Mouse (Mus musculus) liver, embryonic 14.5 days (tissue): Measurements from ENCODE around the gene Uqcrq.

ENCODE experiments used
- CTCF ChIP-seq: IDR thresholded peaks from 2 replicates; pipeline ENCODE4 v1.5.1; 2016; ENCODE audit warnings: antibody characterized with exemption, low read depth, control low read depth
- EP300 ChIP-seq: IDR thresholded peaks from 2 replicates; pipeline ENCODE4 v1.6.1; 2016; ENCODE audit warnings: antibody characterized with exemption, low read depth

DNA sequence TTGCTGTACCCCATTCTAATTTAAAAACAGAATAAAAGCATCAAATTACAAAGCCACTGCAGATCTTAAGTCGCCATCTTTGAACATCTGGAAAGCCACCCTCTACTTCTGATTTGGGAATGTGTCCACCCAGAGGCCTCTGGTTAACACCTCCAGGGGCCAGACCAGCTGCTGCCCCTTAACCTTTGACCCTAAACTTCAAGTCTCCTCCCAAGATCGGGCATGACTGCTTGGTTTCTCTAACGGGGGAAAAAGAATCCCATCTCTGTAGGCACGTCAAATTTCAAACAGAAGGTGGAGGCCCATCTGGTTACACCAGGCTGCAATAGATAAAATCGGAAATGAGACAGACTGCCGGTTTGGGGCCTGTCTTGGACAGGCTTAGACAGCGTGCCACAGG lies 47.2 kb upstream of the Uqcrq start:
- TF ChIP-seq CTCF (no peak), EP300 (no peak)
